Mouse (Mus musculus) monocyte, adult 59 days (primary cell): ENCODE data around the gene Ccdc103. TPM values are rescaled to one million over a fixed set of nuclear protein-coding genes. Genes with fewer than 3 reads are reported as not detected.

Experiments used
- total RNA-seq, 2 experiments: library from RNA; stranded (reverse); gene quantifications; one replicate each; pipeline ENCODE4 v1.2.4; 2023

Gene Ccdc103
- total RNA-seq, result not detected

GRCm38 (mm10) chr11:102880585-102881313 lies at the start of gene Ccdc103, which contains the start of gene Eftud2:
Gene Ccdc103 (plus strand): TSS chr11:102881204.
Gene Eftud2 (minus strand): TSS chr11:102880985.

GRCm38 (mm10) chr11:102835549-102835948 lies 45.5 kb upstream of the Ccdc103 start, which contains the start of gene Higd1b:
Gene Higd1b (plus strand): TSS chr11:102835849.

GRCm38 (mm10) chr11:102884616-102885219 lies 3.7 kb downstream of the Ccdc103 start, which contains the start of gene Fam187a:
Gene Fam187a (plus strand): TSS chr11:102885169.

GRCm38 (mm10) chr11:102900763-102901162 lies 19.8 kb downstream of the Ccdc103 start, which contains the start of gene Gfap:
Gene Gfap (minus strand): TSS chr11:102900912.

GRCm38 (mm10) chr11:102924557-102925350 lies 43.8 kb downstream of the Ccdc103 start, which contains the start of gene Kif18b:
Gene Kif18b (minus strand): TSS chr11:102925124.

Other genes with a start within 250 kb of the Ccdc103 start
- gene Meioc, start 217.5 kb upstream of the Ccdc103 start, total RNA-seq, result not detected
- gene Ccdc43, start 183.4 kb upstream of the Ccdc103 start, total RNA-seq, result 10 to 100 TPM; 21.1 TPM
- 1 to 10 TPM; 4.0 to 4.2 TPM for gene Adam11, start 119.8 kb upstream of the Ccdc103 start, total RNA-seq
- not detected for gene Gjc1, start 61.5 kb upstream of the Ccdc103 start, total RNA-seq
- gene Higd1b, start 45.4 kb upstream of the Ccdc103 start, total RNA-seq, result not detected
- 10 to 100 TPM; 80.3 to 82.1 TPM for gene Eftud2, start 219 bp upstream of the Ccdc103 start, total RNA-seq
- not detected for gene Fam187a, start 4.0 kb downstream of the Ccdc103 start, total RNA-seq
- gene Gfap, start 19.7 kb downstream of the Ccdc103 start, total RNA-seq, result not detected
- under 1 TPM; 0.18 to 0.97 TPM for gene Kif18b, start 43.9 kb downstream of the Ccdc103 start, total RNA-seq
- not detected for gene C1ql1, start 65.5 kb downstream of the Ccdc103 start, total RNA-seq
- 10 to 100 TPM; 89.9 to 97.1 TPM for gene Nmt1, start 147.0 kb downstream of the Ccdc103 start, total RNA-seq
- gene Dcakd, start 147.1 kb downstream of the Ccdc103 start, total RNA-seq, result 10 to 100 TPM; 30.5 to 33.0 TPM
- under 1 TPM; 0.68 to 0.73 TPM for gene Plcd3, start 220.5 kb downstream of the Ccdc103 start, total RNA-seq
- 10 to 100 TPM; 21.4 to 24.6 TPM for gene Acbd4, start 220.5 kb downstream of the Ccdc103 start, total RNA-seq
- 10 to 100 TPM; 47.5 to 61.8 TPM for gene Hexim1, start 235.0 kb downstream of the Ccdc103 start, total RNA-seq